Mouse (Mus musculus) megakaryocyte, embryonic 14.5 days (primary cell): ENCODE results near the gene Htra2. TPM values are rescaled to one million over a fixed set of nuclear protein-coding genes. Genes with fewer than 3 reads are reported as not detected.

Experiments used
- H3K27me3 ChIP-seq: replicated peaks from 2 replicates; pipeline ENCODE3; 2012; ENCODE audit warnings: inconsistent platforms
- H3K36me3 ChIP-seq: replicated peaks from 2 replicates; pipeline ENCODE3; 2012; ENCODE audit warnings: low read length, inconsistent platforms, mixed read lengths
- H3K4me1 ChIP-seq: 2 replicates; pipeline ENCODE4 v1.6.1; 2012; ENCODE audit warnings: inconsistent platforms
- H3K4me3 ChIP-seq: replicated peaks from 2 replicates; pipeline ENCODE3; 2012; ENCODE audit warnings: moderate library complexity, mild to moderate bottlenecking, inconsistent platforms
- H3K9me3 ChIP-seq: 2 replicates; pipeline ENCODE4 v1.6.1; 2012; ENCODE audit warnings: inconsistent platforms
- FLI1 ChIP-seq: IDR thresholded peaks from 2 replicates; pipeline ENCODE4 v1.6.1; 2012; ENCODE audit warnings: low read length, inconsistent platforms, mixed read lengths
- GATA1 ChIP-seq: IDR thresholded peaks from 3 replicates; pipeline ENCODE4 v1.6.1; 2012; ENCODE audit warnings: mixed read lengths, low read length, inconsistent platforms, borderline replicate concordance
- polyA plus RNA-seq: library from polyadenylated mRNA; stranded (reverse); fragments of >175 nt; gene quantifications from 2 replicates; pipeline ENCODE4 v1.2.3, GENCODE M21; 2012; ENCODE audit warnings: low replicate concordance; ENCODE audit not compliant: insufficient read depth

Htra2 gene
- polyA plus RNA-seq, 1 experiment, result 49.5 TPM

DNA sequence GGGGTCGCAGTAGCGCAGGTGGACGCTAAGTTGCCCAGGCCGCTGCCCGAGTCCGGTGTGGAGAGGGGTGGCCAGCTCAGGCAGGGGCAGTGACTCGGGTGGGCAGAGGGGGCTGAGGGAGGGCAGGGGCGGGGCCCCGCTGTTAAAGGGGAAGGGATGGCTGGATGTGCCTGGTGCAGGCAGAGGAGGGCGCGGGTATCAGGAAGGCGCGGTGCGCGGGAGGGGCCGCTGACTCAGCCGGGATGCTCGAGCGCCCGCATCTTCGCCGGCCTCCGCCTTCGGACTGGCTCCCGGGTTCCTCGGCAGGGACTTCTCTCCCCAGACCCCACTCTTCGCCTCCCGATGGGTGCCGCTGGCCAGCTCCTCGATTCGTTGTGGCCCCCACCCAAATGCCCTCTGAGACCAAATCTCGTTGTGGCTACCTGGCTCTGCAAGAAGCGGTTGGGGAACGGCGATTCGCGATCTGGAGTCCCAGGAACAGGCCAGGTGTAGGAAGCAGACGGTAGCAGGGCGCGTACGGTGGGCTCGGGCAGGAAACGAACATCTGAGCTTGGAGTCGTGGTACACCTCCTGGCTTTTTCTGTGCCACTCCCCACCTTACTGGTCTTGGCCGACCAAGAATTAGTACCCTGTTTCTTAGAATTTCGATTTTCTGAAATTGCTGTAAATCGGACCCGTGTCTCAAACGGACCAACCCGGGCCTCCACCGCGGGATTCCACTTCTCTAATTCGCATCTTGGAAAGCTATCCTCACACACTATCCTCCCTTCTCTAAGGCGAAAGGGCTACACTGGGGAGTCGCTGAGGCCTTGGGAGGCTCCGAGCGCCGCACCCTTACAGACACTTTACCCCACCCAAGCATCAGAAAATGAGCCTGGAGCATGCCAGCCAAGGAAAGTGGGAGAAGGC lies 15.5 kb upstream of the Htra2 start:
- Histone ChIP-seq H3K9me3 (no peaks in the 10 kb centered on the region), H3K27me3 (peaks cover 89% of the 10 kb centered on the region), H3K36me3 (peaks cover 13% of the 10 kb centered on the region), H3K4me3 (peak overlapping the region; percentile 88), H3K4me1 (peaks cover 52% of the 10 kb centered on the region)
- TF ChIP-seq GATA1 (no peak), FLI1 (no peak)

DNA sequence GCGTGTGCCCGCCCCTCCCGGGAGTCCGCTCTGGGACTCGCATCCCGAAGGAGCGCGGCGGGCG lies 15.0 kb upstream of the Htra2 start, which contains the start of gene Tlx2:
TSS of gene Tlx2 (minus strand) at position 47 of the 64 bp plus-strand sequence.
- Histone ChIP-seq H3K4me1 (peaks cover 52% of the 10 kb centered on the region), H3K36me3 (peaks cover 13% of the 10 kb centered on the region), H3K4me3 (peak within 1 kb of the TSS; percentile 88), H3K27me3 (peaks cover 92% of the 10 kb centered on the region), H3K9me3 (no peaks in the 10 kb centered on the region)
- TF ChIP-seq GATA1 (no peak), FLI1 (no peak)

DNA sequence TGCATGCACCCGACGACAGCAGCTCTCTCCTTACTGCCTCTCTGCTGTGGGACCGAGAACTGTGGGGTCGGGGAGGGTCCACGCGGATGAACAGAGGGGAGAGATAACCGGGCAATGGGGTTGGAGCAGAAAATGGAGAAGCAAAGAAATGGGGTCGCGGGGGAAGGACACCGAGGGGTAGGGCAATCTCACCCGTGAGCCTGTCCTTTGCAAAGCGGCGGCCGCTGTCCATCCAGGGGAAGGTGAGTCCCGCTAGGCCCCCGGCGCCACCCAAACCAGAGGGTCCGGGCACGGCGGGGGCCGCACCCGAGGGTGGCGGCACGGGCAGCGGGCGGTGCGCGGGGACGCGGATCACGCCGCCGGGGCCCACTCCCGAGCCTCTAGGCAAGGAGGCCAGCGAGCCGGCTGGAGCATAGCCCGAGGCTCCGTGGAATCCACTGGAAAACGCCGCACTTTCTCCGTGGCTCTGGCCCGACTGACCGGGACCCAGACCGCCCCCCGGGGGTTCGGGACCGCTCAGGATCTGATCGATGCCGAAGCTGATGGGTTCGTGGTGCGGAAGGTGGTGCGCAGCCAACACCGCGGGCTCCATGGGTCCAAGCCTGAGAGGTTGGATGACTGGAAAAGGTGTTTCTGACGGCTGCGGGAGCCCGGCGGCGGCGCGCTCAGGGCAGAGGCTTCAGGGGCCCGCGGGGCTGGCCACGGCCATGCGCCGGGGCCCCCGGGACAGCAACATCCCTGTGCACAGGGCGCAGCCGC lies 14.6 kb upstream of the Htra2 start:
- peak overlapping the region; percentile 88 for H3K4me3 ChIP-seq
- peaks cover 15% of the 10 kb centered on the region for H3K36me3 ChIP-seq
- no peaks in the 10 kb centered on the region for H3K9me3 ChIP-seq
- TF ChIP-seq FLI1 (no peak), GATA1 (no peak)
- peaks cover 95% of the 10 kb centered on the region for H3K27me3 ChIP-seq
- peaks cover 53% of the 10 kb centered on the region for H3K4me1 ChIP-seq

DNA sequence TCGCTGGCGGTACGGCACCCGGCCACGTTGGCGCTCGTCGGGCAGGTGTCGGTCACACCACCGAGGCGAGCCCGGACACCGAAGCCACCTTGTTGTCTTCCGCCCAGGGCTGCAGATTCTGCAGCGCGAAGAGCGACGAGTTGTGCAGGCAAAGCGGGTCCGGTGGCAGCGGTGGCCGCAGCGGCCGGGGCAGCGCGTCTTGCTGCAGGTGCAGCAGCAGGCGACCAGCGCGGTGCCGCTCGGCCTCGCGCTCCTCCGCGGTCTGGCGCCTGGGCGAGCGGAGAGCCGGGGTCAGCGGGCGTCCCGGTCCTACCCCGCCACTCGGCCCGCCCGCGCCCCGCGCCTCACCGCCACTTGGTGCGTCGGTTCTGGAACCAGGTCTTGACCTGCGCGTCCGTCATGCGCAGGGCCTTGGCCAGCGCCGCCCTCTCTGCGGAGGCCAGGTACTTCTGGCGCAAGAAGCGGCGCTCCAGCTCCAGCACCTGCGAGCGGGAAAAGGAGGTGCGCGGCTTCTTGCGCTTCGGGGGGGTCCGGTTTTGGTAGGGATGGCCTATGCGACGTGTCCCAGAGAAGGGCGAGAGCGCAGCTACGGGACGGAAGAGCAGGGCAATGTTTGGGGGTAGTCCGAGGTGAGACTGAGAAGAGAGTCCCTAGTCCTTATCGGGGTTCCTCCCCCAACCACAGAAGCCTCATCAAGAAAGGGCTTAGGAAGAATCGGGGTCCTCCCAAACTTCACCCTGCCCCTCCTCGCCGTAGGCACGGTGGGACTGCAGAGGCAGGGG lies 13.8 kb upstream of the Htra2 start:
- Histone ChIP-seq H3K27me3 (peaks cover 95% of the 10 kb centered on the region), H3K4me1 (peaks cover 57% of the 10 kb centered on the region), H3K36me3 (peaks cover 22% of the 10 kb centered on the region), H3K9me3 (no peaks in the 10 kb centered on the region), H3K4me3 (peak overlapping the region; percentile 88)
- TF ChIP-seq FLI1 (no peak), GATA1 (no peak)

DNA sequence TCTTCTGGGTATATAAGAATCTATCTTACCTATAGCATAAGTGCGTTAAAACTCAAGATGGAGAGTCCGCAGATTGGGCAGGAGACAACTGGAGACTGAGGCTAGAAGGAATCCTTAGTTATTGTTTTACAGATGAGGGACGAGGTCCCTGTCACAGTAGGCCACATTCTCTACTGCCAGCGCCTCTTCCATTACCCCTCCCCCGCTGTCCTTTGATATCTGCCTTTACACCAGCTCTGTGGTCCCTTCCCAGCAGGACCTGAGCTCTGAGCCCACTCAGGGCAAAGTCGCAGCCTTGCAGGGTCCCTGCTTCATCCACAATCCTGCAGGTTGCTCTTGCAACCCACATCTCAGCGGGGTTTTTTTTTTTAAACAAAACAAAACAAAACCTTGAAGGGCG lies 13.1 kb upstream of the Htra2 start:
- peaks cover 62% of the 10 kb centered on the region for H3K4me1 ChIP-seq
- peak overlapping the region; percentile 19 for H3K4me3 ChIP-seq
- no peaks in the 10 kb centered on the region for H3K9me3 ChIP-seq
- peaks cover 95% of the 10 kb centered on the region for H3K27me3 ChIP-seq
- no peak for TF ChIP-seq FLI1
- no peak for TF ChIP-seq GATA1
- peaks cover 28% of the 10 kb centered on the region for H3K36me3 ChIP-seq

DNA sequence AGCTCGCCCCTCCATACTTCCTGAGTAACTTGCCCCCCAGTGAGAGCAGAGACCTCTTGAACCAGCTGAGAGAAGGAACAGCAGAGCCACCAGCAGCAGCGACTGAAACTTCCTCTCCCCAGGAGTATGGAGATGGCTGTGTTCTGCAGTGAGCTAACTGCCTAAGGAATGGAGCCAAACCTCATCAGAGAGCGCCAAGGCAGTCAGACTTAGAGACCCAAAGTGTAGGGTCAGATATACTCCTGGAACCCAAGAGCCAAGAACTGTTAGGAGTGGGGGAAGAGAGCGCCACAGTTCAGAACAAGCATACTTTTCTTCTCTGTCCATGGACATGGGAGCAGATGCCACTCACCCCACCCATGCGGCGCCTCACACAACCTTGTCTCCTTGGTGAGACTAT lies 11.4 kb upstream of the Htra2 start:
- Histone ChIP-seq H3K4me1 (peaks cover 63% of the 10 kb centered on the region), H3K27me3 (peaks cover 93% of the 10 kb centered on the region), H3K9me3 (no peaks in the 10 kb centered on the region), H3K4me3 (no peak overlapping the region), H3K36me3 (peaks cover 35% of the 10 kb centered on the region)
- TF ChIP-seq GATA1 (no peak), FLI1 (no peak)

DNA sequence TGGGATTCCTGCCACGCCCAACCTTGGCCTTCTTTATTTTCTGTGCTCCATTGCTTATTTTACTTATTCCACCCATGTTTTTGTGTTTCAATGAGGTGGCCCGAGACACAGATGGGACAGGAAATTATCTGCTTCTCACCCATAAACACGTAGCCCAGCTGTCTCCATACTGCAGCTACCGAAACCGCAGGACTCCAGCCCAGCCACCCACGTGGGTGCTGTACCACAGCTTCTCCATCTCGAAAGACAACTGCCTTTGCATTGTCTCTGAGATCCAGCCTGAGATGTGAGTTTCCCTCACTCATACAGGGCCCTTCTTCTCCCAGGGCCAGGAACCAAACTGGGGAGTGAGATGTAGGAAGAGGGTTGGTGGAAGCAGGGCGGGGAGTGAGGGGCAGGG lies 10.9 kb upstream of the Htra2 start:
- peaks cover 58% of the 10 kb centered on the region for H3K4me1 ChIP-seq
- no peaks in the 10 kb centered on the region for H3K9me3 ChIP-seq
- peaks cover 39% of the 10 kb centered on the region for H3K36me3 ChIP-seq
- H3K27me3 ChIP-seq, result peaks cover 92% of the 10 kb centered on the region
- H3K4me3 ChIP-seq, result no peak overlapping the region
- TF ChIP-seq GATA1, result no peak
- TF ChIP-seq FLI1, result no peak

DNA sequence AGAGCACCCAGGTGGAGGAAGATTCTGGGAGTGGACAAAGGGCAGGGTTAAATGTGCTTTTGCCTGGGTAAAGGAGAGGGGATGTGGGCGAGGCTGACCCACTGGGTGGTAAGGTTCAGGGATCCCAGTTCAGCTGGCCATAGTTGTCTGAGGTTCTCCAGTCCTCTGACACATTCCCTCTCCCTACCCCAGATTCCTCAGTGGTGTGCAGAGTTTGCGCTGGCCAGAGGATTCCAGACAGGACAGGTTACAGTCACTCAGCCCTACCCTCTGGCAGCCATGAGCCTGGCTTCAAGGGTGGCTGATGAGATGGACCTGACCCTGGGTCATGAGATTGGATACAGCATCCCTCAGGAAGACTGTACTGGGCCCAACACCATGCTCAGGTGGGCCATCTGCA lies 3.7 kb upstream of the Htra2 start:
- Histone ChIP-seq H3K9me3 (no peaks in the 10 kb centered on the region), H3K27me3 (peaks cover 24% of the 10 kb centered on the region), H3K4me1 (peaks cover 62% of the 10 kb centered on the region), H3K36me3 (peaks cover 74% of the 10 kb centered on the region), H3K4me3 (no peak overlapping the region)
- TF ChIP-seq FLI1 (no peak), GATA1 (no peak)

DNA sequence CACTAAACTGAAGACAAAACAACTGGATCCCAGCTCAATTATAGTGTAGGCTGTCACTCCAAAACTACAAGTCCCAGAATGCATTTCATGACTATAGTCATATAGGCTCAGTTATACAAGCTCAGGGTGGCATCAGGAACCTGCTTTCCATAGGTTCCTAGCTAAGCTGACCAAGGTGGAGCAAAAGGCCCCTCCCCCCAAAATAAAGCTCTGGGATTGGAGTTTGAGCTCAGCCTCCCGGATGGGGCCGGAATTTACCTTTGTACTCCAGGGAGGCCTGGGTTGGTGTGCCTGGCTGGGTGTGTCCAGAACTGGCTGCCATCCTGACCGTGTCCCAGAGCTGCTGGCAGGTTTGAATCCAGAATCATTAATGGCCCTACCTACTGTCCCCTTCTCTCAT lies 2.7 kb upstream of the Htra2 start, which contains the start of gene Dqx1:
TSS of gene Dqx1 (plus strand) at position 55 of the 400 bp plus-strand sequence.
- TF ChIP-seq GATA1 (no peak), FLI1 (no peak)
- Histone ChIP-seq H3K4me3 (peak within 1 kb of the TSS; percentile 10), H3K4me1 (peaks cover 62% of the 10 kb centered on the region), H3K27me3 (peaks cover 15% of the 10 kb centered on the region), H3K9me3 (no peaks in the 10 kb centered on the region), H3K36me3 (peaks cover 69% of the 10 kb centered on the region)

DNA sequence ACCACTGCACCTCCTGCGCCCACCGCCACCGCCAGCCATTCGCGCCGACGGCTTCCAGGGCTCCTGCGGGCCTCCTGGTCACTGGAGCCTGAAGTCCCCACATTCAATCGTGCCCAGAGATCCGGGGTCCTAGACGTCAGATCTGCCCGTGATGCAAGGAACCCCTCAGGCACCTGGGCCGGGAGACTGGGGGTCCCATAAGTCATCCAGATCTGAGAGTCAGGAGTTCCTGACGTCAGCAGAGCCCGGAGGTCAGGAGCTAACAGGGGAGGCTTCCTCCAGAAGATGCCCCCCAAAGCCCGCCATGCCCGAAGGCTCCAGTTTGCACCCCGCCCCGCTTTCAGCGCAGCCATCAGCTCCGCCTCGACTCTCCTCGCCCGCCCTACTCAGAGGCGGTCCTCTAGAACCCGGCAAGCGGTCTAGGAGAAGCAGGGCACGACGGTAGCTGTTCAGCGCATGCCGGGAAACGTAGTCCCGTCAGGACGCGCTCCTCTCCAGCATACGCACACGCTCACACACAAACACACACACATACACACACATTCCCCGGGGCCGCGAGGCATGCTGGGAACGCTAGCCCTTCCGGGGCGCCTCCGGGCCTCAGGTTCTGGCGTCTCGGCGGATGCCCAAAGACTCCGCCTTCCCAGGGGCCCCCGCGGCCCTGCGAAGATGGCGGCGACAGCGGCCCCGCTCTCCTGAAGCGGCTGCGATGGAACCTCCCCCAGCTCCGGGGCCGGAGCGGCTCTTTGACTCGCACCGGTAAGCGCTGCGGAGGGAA lies 810 bp downstream of the Htra2 start, which contains the start of gene Aup1:
TSS of gene Aup1 (plus strand) at position 448 of the 778 bp plus-strand sequence.
- Histone ChIP-seq H3K4me1 (peaks cover 86% of the 10 kb centered on the region), H3K27me3 (no peaks in the 10 kb centered on the region), H3K9me3 (no peaks in the 10 kb centered on the region), H3K36me3 (peaks cover 80% of the 10 kb centered on the region), H3K4me3 (peak within 1 kb of the TSS; percentile 99)
- no peak for TF ChIP-seq GATA1
